Mouse (Mus musculus): ENCODE results near the gene Cxcr5. TPM values are rescaled to one million over a fixed set of nuclear protein-coding genes. Genes with fewer than 3 reads are reported as not detected.
A peak's percentile ranks its signal among the peaks of the same experiment; 100 is the strongest.

Gene Cxcr5
- polyA plus RNA-seq, 2 experiments = 0.10 to 0.30 TPM

DNA sequence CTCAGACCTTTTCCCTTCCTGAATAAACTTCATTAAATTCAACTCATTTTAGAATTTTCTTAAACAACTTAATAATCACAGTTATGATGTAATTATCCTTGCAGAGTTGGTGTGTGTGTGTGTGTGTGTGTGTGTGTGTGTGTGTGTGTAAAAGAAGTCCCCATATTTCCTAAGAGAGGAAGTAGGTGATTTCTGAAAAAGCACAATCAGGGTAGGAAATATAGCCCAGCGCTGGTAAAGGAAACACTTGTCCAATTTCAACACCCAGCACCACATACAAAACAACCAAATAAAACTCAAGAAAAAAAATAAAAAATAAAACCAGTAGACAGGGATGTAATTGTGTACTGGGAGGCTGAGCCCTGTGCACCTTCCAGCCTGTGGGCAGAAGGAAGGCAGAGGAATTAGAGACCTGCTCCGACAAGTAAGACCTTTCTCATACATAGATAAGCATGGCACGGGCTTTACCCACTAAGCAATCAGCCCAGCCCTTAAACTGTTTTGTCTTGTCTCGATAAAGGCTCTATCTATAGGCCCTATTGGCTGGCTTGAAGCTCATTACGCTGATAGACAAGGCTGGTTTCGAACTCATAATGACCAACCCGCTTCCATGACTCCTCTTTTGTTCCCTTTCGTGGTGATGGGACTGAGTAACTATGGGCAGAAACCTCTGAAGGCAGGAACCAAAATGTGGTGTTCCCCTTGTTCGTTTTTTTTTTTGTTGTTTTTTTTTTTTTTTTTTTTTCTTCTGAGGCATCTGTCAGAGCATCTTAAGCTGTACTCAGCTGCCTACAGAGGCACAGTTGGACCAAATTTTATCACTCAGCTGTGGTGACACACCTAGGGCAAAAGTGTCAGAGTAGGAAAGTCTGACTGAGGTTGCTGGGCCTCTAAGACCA is 25.8 kb upstream of the Cxcr5 start:
- Histone ChIP-seq H3K27me3 (ENCODE audit: control insufficient read depth, insufficient read depth, low read length) (no peaks in the 10 kb centered on the region), H3K36me3 (ENCODE audit: control insufficient read depth, insufficient read depth, low read length) (no peaks in the 10 kb centered on the region), H3K4me3 (replicated peaks; ENCODE audit: low read length) (no peak overlapping the region), H3K9ac (ENCODE audit: low read depth, low read length, severe bottlenecking) (no peak overlapping the region), H3K27ac (replicated peaks; ENCODE audit: low read depth, low read length) (no peak overlapping the region), H3K4me1 (ENCODE audit: control insufficient read depth, insufficient read depth, low read length) (no peaks in the 10 kb centered on the region), H3K9me3 (ENCODE audit: control insufficient read depth, low read length) (peaks cover 3% of the 10 kb centered on the region; the same call in 1 of the 2 replicates), H3K4me2 (replicated peaks; ENCODE audit: low read depth, low read length, severe bottlenecking) (no peak overlapping the region)
- WGBS = 75% methylated on average over 9 of the region's 9 CpGs
- DNase-seq (ENCODE audit: low spot score) (no peak), ATAC-seq (ENCODE audit: low FRiP score, low read depth) (no peak)
- TF ChIP-seq POLR2A (IDR thresholded peaks at IDR 0.05; ENCODE audit: borderline replicate concordance, extremely low read depth, insufficient read depth, insufficient read length) = no peak

DNA sequence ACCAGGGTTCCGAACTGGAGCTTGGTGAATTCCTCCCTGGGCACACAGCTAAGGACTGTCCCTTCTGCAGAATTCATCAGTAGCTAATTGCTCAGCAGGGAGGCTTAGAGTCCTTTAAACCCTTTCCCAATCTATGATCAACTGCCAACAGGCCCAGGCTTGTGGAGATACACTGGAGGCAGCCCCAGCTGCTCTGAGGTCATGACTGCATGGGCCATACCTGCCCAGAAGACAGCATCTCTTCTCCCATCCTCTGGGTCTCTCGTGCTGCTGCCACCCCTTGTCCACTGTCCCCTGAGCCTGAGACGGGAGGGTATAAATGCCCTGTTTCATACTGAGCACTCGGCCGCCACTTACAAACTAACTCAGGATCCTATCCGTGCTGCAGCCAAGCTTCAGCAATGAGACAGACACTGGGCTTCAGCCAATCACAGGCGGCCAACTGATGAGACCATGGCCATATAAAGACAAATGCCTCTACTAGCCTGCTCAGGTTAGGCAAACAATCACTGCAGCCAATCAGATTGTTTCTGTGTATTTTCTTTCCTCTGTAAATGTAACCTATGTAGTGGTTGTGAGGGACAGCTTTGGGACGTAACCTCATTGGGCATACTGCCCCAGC is 25.1 kb upstream of the Cxcr5 start:
- no peak overlapping the region for H3K27ac ChIP-seq (replicated peaks; ENCODE audit: low read depth, low read length)
- H3K4me1 ChIP-seq (ENCODE audit: control insufficient read depth, insufficient read depth, low read length) = no peaks in the 10 kb centered on the region
- no peak overlapping the region for H3K9ac ChIP-seq (ENCODE audit: low read depth, low read length, severe bottlenecking)
- ATAC-seq (ENCODE audit: low FRiP score, low read depth) (no peak), DNase-seq (ENCODE audit: low spot score) (no peak)
- 56% methylated on average over 8 of the region's 8 CpGs for WGBS
- no peak overlapping the region for H3K4me3 ChIP-seq (replicated peaks; ENCODE audit: low read length)
- H3K27me3 ChIP-seq (ENCODE audit: control insufficient read depth, insufficient read depth, low read length) = no peaks in the 10 kb centered on the region
- no peaks in the 10 kb centered on the region for H3K36me3 ChIP-seq (ENCODE audit: control insufficient read depth, insufficient read depth, low read length)
- H3K9me3 ChIP-seq (ENCODE audit: control insufficient read depth, low read length) = peaks cover 3% of the 10 kb centered on the region; the same call in 1 of the 2 replicates
- H3K4me2 ChIP-seq (replicated peaks; ENCODE audit: low read depth, low read length, severe bottlenecking) = no peak overlapping the region
- no peak for TF ChIP-seq POLR2A (IDR thresholded peaks at IDR 0.05; ENCODE audit: borderline replicate concordance, extremely low read depth, insufficient read depth, insufficient read length)

DNA sequence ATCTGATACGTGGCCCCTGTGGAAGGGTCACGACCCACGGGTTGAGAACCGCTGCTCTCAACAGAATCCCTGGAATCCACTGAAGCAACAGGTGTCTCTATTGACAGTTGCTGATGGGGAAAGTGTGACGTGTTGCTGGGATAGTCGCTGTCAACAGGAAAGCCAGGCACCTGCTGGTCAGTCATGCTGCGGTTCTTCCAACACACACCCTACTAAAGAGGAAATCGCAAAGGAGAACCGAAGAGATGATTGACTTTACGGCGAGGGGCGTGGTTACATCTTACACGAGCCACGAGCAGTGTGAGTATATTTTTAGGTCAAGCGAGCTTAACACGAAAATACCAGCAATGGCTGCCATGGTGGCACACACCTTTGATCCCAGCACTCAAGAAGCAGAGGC is 20.7 kb upstream of the Cxcr5 start:
- no peak overlapping the region for H3K27ac ChIP-seq (replicated peaks; ENCODE audit: low read depth, low read length)
- no peak for ATAC-seq (ENCODE audit: low FRiP score, low read depth)
- H3K36me3 ChIP-seq (ENCODE audit: control insufficient read depth, insufficient read depth, low read length) = no peaks in the 10 kb centered on the region
- 76% methylated on average over 16 of the region's 16 CpGs for WGBS
- no peak for DNase-seq (ENCODE audit: low spot score)
- no peak overlapping the region for H3K9ac ChIP-seq (ENCODE audit: low read depth, low read length, severe bottlenecking)
- H3K4me1 ChIP-seq (ENCODE audit: control insufficient read depth, insufficient read depth, low read length) = no peaks in the 10 kb centered on the region
- H3K9me3 ChIP-seq (ENCODE audit: control insufficient read depth, low read length) = peaks cover 3% of the 10 kb centered on the region; the same call in 1 of the 2 replicates
- H3K4me2 ChIP-seq (replicated peaks; ENCODE audit: low read depth, low read length, severe bottlenecking) = no peak overlapping the region
- H3K4me3 ChIP-seq (replicated peaks; ENCODE audit: low read length) = no peak overlapping the region
- H3K27me3 ChIP-seq (ENCODE audit: control insufficient read depth, insufficient read depth, low read length) = no peaks in the 10 kb centered on the region
- no peak for TF ChIP-seq POLR2A (IDR thresholded peaks at IDR 0.05; ENCODE audit: borderline replicate concordance, extremely low read depth, insufficient read depth, insufficient read length)

DNA sequence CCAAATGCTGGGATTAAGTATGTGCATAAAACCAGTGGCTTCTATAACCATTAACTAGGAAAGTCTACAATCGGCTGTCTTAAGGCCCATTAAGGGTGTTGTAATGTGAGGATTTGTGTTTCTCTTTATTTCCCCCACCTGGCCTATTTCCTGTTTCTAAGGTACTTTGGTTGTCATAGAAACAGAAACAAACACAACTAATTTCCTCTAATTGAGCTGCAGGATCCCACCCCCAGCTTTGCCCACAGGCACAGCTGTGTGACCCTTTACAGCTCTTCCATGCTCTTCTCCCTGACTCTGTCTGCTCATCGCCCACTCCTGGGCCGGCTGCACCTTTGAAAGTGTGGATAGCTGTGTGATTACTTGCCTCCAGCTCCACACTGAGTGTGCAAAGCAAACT is 19.7 kb upstream of the Cxcr5 start:
- Histone ChIP-seq H3K4me1 (ENCODE audit: control insufficient read depth, insufficient read depth, low read length) (no peaks in the 10 kb centered on the region), H3K36me3 (ENCODE audit: control insufficient read depth, insufficient read depth, low read length) (no peaks in the 10 kb centered on the region), H3K4me2 (replicated peaks; ENCODE audit: low read depth, low read length, severe bottlenecking) (no peak overlapping the region), H3K9me3 (ENCODE audit: control insufficient read depth, low read length) (peaks cover 3% of the 10 kb centered on the region; the same call in 1 of the 2 replicates), H3K27ac (replicated peaks; ENCODE audit: low read depth, low read length) (no peak overlapping the region), H3K4me3 (replicated peaks; ENCODE audit: low read length) (no peak overlapping the region), H3K27me3 (ENCODE audit: control insufficient read depth, insufficient read depth, low read length) (no peaks in the 10 kb centered on the region), H3K9ac (ENCODE audit: low read depth, low read length, severe bottlenecking) (no peak overlapping the region)
- no peak for TF ChIP-seq POLR2A (IDR thresholded peaks at IDR 0.05; ENCODE audit: borderline replicate concordance, extremely low read depth, insufficient read depth, insufficient read length)
- DNase-seq (ENCODE audit: low spot score) (no peak), ATAC-seq (ENCODE audit: low FRiP score, low read depth) (0 out of 2 replicates have a peak, but pooled peaks have one; percentile 37)
- WGBS = 8% methylated on average over 3 of the region's 3 CpGs

DNA sequence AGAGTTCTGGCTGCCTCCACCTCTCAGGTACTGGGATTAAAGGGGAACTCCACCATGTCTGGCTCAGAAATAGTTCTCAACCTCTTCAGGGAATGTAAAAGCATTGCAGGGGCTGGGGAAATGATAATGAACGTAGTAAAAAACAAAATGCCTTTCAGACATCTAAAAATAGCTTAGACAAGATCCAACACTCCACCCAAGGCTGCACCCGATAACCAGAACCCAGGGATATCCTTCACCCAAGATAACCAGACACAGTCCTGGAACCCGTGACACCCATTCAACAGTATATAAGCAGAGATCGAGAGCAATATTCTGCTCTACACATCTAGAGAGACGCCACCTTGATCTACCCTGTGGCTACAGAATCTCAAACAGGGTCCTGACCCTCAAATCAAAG is 18.4 kb upstream of the Cxcr5 start:
- no peak for ATAC-seq (ENCODE audit: low FRiP score, low read depth)
- H3K27me3 ChIP-seq (ENCODE audit: control insufficient read depth, insufficient read depth, low read length) = no peaks in the 10 kb centered on the region
- H3K9me3 ChIP-seq (ENCODE audit: control insufficient read depth, low read length) = peaks cover 3% of the 10 kb centered on the region; the same call in 1 of the 2 replicates
- H3K4me2 ChIP-seq (replicated peaks; ENCODE audit: low read depth, low read length, severe bottlenecking) = no peak overlapping the region
- no peaks in the 10 kb centered on the region for H3K36me3 ChIP-seq (ENCODE audit: control insufficient read depth, insufficient read depth, low read length)
- no peak overlapping the region for H3K27ac ChIP-seq (replicated peaks; ENCODE audit: low read depth, low read length)
- H3K9ac ChIP-seq (ENCODE audit: low read depth, low read length, severe bottlenecking) = no peak overlapping the region
- no peak for DNase-seq (ENCODE audit: low spot score)
- no peak overlapping the region for H3K4me3 ChIP-seq (replicated peaks; ENCODE audit: low read length)
- no peak for TF ChIP-seq POLR2A (IDR thresholded peaks at IDR 0.05; ENCODE audit: borderline replicate concordance, extremely low read depth, insufficient read depth, insufficient read length)
- WGBS = 86% methylated on average over 5 of the region's 5 CpGs
- H3K4me1 ChIP-seq (ENCODE audit: control insufficient read depth, insufficient read depth, low read length) = no peaks in the 10 kb centered on the region

All from limb, embryonic 14.5 days (tissue).